Mouse (Mus musculus): ENCODE measurements at regions not wholly inside any gene's neighbourhood (a gene's known extent, or its start where the extent isn't known, plus 50 kb on each side); places are given as distances from the start of the nearest gene placed in this dataset.

- Histone ChIP-seq H3K9ac (no peak overlapping the region), H3K9me3 (no peaks in the 10 kb centered on the region), H3K27ac (no peak overlapping the region), H3K4me2 (no peak overlapping the region), H3K4me1 (no peaks in the 10 kb centered on the region), H3K27me3 (no peaks in the 10 kb centered on the region), H3K4me3 (no peak overlapping the region), H3K36me3 (no peaks in the 10 kb centered on the region)
- ATAC-seq (ENCODE audit: insufficient number of reproducible peaks, low FRiP score, low TSS enrichment, low read depth): no peak
- WGBS: 58% methylated on average over 6 of the region's 6 CpGs
Measured at GRCm38 (mm10) chr9:33800250-33800649, 685.4 kb upstream of the Kirrel3 start.

- H3K27me3 ChIP-seq: no peaks in the 10 kb centered on the region
- H3K4me2 ChIP-seq: no peak overlapping the region
- WGBS: 38% methylated on average over 1 of the region's 1 CpGs
- no peaks in the 10 kb centered on the region for H3K4me1 ChIP-seq
- no peak overlapping the region for H3K9ac ChIP-seq
- no peaks in the 10 kb centered on the region for H3K9me3 ChIP-seq
- H3K4me3 ChIP-seq: no peak overlapping the region
- no peak overlapping the region for H3K27ac ChIP-seq
- no peak for ATAC-seq (ENCODE audit: insufficient number of reproducible peaks, low FRiP score, low TSS enrichment, low read depth)
- H3K36me3 ChIP-seq: no peaks in the 10 kb centered on the region
Measured at GRCm38 (mm10) chr9:33800763-33801162, 684.9 kb upstream of the Kirrel3 start.

GRCm38 (mm10) chr9:33814739-33815368, 670.8 kb upstream of the Kirrel3 start:
- WGBS: 65% methylated on average over 5 of the region's 5 CpGs

GRCm38 (mm10) chr9:33822574-33823394, 662.9 kb upstream of the Kirrel3 start:
- no peaks in the 10 kb centered on the region for H3K36me3 ChIP-seq
- 60% methylated on average over 9 of the region's 9 CpGs for WGBS
- no peak for ATAC-seq (ENCODE audit: insufficient number of reproducible peaks, low FRiP score, low TSS enrichment, low read depth)

More at GRCm38 (mm10) chr9:33814739-33815368, 670.8 kb upstream of the Kirrel3 start:
- Histone ChIP-seq H3K27ac (no peak overlapping the region), H3K4me3 (no peak overlapping the region), H3K9me3 (no peaks in the 10 kb centered on the region), H3K36me3 (no peaks in the 10 kb centered on the region), H3K9ac (no peak overlapping the region), H3K4me2 (no peak overlapping the region), H3K4me1 (no peaks in the 10 kb centered on the region), H3K27me3 (no peaks in the 10 kb centered on the region)
- ATAC-seq (ENCODE audit: insufficient number of reproducible peaks, low FRiP score, low TSS enrichment, low read depth): no peak

GRCm38 (mm10) chr9:33826116-33826515, 659.6 kb upstream of the Kirrel3 start:
- Histone ChIP-seq H3K4me3 (no peak overlapping the region), H3K27ac (no peak overlapping the region), H3K9ac (no peak overlapping the region), H3K9me3 (no peaks in the 10 kb centered on the region), H3K4me2 (no peak overlapping the region), H3K36me3 (no peaks in the 10 kb centered on the region), H3K4me1 (no peaks in the 10 kb centered on the region), H3K27me3 (no peaks in the 10 kb centered on the region)
- WGBS: 86% methylated on average over 4 of the region's 4 CpGs
- ATAC-seq (ENCODE audit: insufficient number of reproducible peaks, low FRiP score, low TSS enrichment, low read depth): no peak

More at GRCm38 (mm10) chr9:33822574-33823394, 662.9 kb upstream of the Kirrel3 start:
- Histone ChIP-seq H3K4me3 (no peak overlapping the region), H3K9ac (no peak overlapping the region), H3K9me3 (no peaks in the 10 kb centered on the region), H3K27me3 (no peaks in the 10 kb centered on the region), H3K27ac (no peak overlapping the region), H3K4me1 (no peaks in the 10 kb centered on the region), H3K4me2 (no peak overlapping the region)

- Histone ChIP-seq H3K4me1 (no peaks in the 10 kb centered on the region), H3K4me2 (no peak overlapping the region), H3K27ac (no peak overlapping the region), H3K27me3 (no peaks in the 10 kb centered on the region), H3K9ac (no peak overlapping the region), H3K36me3 (no peaks in the 10 kb centered on the region), H3K4me3 (no peak overlapping the region), H3K9me3 (no peaks in the 10 kb centered on the region)
- no peak for ATAC-seq (ENCODE audit: insufficient number of reproducible peaks, low FRiP score, low TSS enrichment, low read depth)
- 83% methylated on average over 2 of the region's 2 CpGs for WGBS
Measured at GRCm38 (mm10) chr9:33827409-33827808, 658.3 kb upstream of the Kirrel3 start.

- no peak for ATAC-seq (ENCODE audit: insufficient number of reproducible peaks, low FRiP score, low TSS enrichment, low read depth)
Measured at GRCm38 (mm10) chr9:33837666-33838380, 647.9 kb upstream of the Kirrel3 start.

GRCm38 (mm10) chr9:33849623-33850022, 636.1 kb upstream of the Kirrel3 start:
- Histone ChIP-seq H3K4me2 (no peak overlapping the region), H3K4me1 (no peaks in the 10 kb centered on the region), H3K9me3 (no peaks in the 10 kb centered on the region), H3K36me3 (no peaks in the 10 kb centered on the region), H3K27me3 (no peaks in the 10 kb centered on the region), H3K9ac (no peak overlapping the region), H3K27ac (no peak overlapping the region), H3K4me3 (no peak overlapping the region)
- ATAC-seq (ENCODE audit: insufficient number of reproducible peaks, low FRiP score, low TSS enrichment, low read depth): no peak
- 85% methylated on average over 5 of the region's 5 CpGs for WGBS

More at GRCm38 (mm10) chr9:33837666-33838380, 647.9 kb upstream of the Kirrel3 start:
- Histone ChIP-seq H3K27me3 (no peaks in the 10 kb centered on the region), H3K4me3 (no peak overlapping the region), H3K9me3 (no peaks in the 10 kb centered on the region), H3K4me2 (no peak overlapping the region), H3K27ac (no peak overlapping the region), H3K36me3 (no peaks in the 10 kb centered on the region), H3K9ac (no peak overlapping the region), H3K4me1 (no peaks in the 10 kb centered on the region)
- WGBS: 63% methylated on average over 1 of the region's 1 CpGs

GRCm38 (mm10) chr9:33850024-33850423, 635.7 kb upstream of the Kirrel3 start:
- Histone ChIP-seq H3K9ac (no peak overlapping the region), H3K36me3 (no peaks in the 10 kb centered on the region), H3K4me3 (no peak overlapping the region), H3K4me1 (no peaks in the 10 kb centered on the region), H3K27me3 (no peaks in the 10 kb centered on the region), H3K9me3 (no peaks in the 10 kb centered on the region), H3K4me2 (no peak overlapping the region), H3K27ac (no peak overlapping the region)
- no peak for ATAC-seq (ENCODE audit: insufficient number of reproducible peaks, low FRiP score, low TSS enrichment, low read depth)
- 85% methylated on average over 7 of the region's 7 CpGs for WGBS

- H3K4me1 ChIP-seq: no peaks in the 10 kb centered on the region
Measured at GRCm38 (mm10) chr9:33850993-33851392, 634.7 kb upstream of the Kirrel3 start.

GRCm38 (mm10) chr9:33856169-33856568, 629.5 kb upstream of the Kirrel3 start:
- ATAC-seq (ENCODE audit: insufficient number of reproducible peaks, low FRiP score, low TSS enrichment, low read depth): no peak
- H3K27me3 ChIP-seq: no peaks in the 10 kb centered on the region
- H3K36me3 ChIP-seq: no peaks in the 10 kb centered on the region
- H3K9me3 ChIP-seq: no peaks in the 10 kb centered on the region
- no peak overlapping the region for H3K27ac ChIP-seq
- H3K4me2 ChIP-seq: no peak overlapping the region
- no peak overlapping the region for H3K4me3 ChIP-seq
- no peaks in the 10 kb centered on the region for H3K4me1 ChIP-seq
- 36% methylated on average over 2 of the region's 2 CpGs for WGBS
- H3K9ac ChIP-seq: no peak overlapping the region

More at GRCm38 (mm10) chr9:33850993-33851392, 634.7 kb upstream of the Kirrel3 start:
- Histone ChIP-seq H3K9ac (no peak overlapping the region), H3K27me3 (no peaks in the 10 kb centered on the region), H3K4me2 (no peak overlapping the region), H3K27ac (no peak overlapping the region), H3K36me3 (no peaks in the 10 kb centered on the region), H3K9me3 (no peaks in the 10 kb centered on the region), H3K4me3 (no peak overlapping the region)
- ATAC-seq (ENCODE audit: insufficient number of reproducible peaks, low FRiP score, low TSS enrichment, low read depth): no peak

- H3K27me3 ChIP-seq: no peaks in the 10 kb centered on the region
- 45% methylated on average over 5 of the region's 5 CpGs for WGBS
- no peaks in the 10 kb centered on the region for H3K4me1 ChIP-seq
- no peak for ATAC-seq (ENCODE audit: insufficient number of reproducible peaks, low FRiP score, low TSS enrichment, low read depth)
- no peak overlapping the region for H3K4me3 ChIP-seq
- no peaks in the 10 kb centered on the region for H3K36me3 ChIP-seq
- H3K27ac ChIP-seq: no peak overlapping the region
- H3K9ac ChIP-seq: no peak overlapping the region
- no peaks in the 10 kb centered on the region for H3K9me3 ChIP-seq
- H3K4me2 ChIP-seq: no peak overlapping the region
Measured at GRCm38 (mm10) chr9:33858511-33858910, 627.2 kb upstream of the Kirrel3 start.
